Comparison of ENCODE assay signal across 15 mouse cellular contexts in the genomic region with DNA sequence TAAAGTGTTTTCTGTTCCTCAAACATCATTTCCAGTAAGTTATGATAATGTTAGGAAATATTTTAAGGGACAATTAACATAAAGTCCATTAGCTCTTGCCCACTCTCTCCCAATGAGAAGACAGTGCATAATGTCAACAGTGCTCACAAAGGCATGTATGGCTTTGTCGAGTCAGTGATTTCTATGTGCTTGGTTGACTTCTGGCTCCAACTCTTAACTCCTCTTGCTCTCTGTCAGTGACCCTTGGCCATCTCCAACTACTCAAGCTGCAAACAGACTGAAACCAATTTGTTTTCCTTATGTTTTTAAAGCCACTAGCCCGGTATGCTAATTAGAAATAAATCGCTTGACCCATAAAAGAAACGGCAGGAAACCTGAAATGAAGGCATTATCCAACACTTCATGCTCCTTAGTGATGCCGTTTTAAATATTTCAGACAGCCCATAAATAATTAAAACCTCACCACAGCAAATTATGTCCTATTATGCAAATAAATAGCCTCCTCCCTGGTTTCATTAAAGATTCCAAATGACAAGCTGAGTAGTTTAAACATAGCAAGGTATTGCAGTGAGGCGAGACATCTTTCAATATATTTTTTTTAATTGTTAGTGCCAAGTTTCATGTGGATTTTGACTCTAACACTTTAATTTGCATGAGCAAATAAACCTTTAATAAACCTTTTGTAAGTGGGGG.
DNase-seq lines count a peak whose midpoint lies in the region; ATAC-seq lines count a peak whose summit lies in the region.
"Had no signal": no experiment of that assay in that cellular context is flagged by ENCODE, and none has a peak within 500 bp of the region (broad histone marks: within the 10 kb centered on the region; RNA-seq: fewer than 3 reads in every experiment).

No protein-coding gene starts in this region.

- no peaks in the 10 kb centered on the region for H3K9me3 ChIP-seq in kidney, embryonic 14.5 days (ENCODE audit: control insufficient read depth, low read length)
- H3K9me3 ChIP-seq in hindbrain, embryonic 12.5 days (replicated peaks): no peaks in the 10 kb centered on the region

- ATAC-seq in kidney, embryonic 14.5 days (ENCODE audit: low FRiP score, low TSS enrichment): peak; percentile 89
- peak; percentile 80 for ATAC-seq in hindbrain, embryonic 12.5 days (ENCODE audit: low FRiP score)

- no peaks in the 10 kb centered on the region for H3K27me3 ChIP-seq in kidney, embryonic 14.5 days (ENCODE audit: control insufficient read depth, insufficient read depth, low read length)
- H3K27me3 ChIP-seq in hindbrain, embryonic 12.5 days: no peaks in the 10 kb centered on the region

- H3K27ac ChIP-seq in kidney, embryonic 14.5 days (ENCODE audit: low read depth, low read length): no peak overlapping the region
- no peak overlapping the region for H3K27ac ChIP-seq in hindbrain, embryonic 12.5 days
- H3K27ac ChIP-seq: liver, embryonic 14.5 days; macrophage had no signal

- 23% methylated on average over 6 of the region's 6 CpGs for WGBS in kidney, embryonic 14.5 days
- WGBS in hindbrain, embryonic 12.5 days: 24% methylated on average over 6 of the region's 6 CpGs

- H3K4me3 ChIP-seq in kidney, embryonic 14.5 days (ENCODE audit: low read length): no peak overlapping the region
- no peak overlapping the region for H3K4me3 ChIP-seq in hindbrain, embryonic 12.5 days

- H3K9ac ChIP-seq in kidney, embryonic 14.5 days (ENCODE audit: low read depth, low read length): no peak overlapping the region
- H3K9ac ChIP-seq in hindbrain, embryonic 12.5 days: no peak overlapping the region
- H3K9ac ChIP-seq: liver, embryonic 14.5 days had no signal

- no peak for DNase-seq in kidney, postnatal 25 days
- peak; percentile 36 for DNase-seq in mesoderm, embryonic 11.5 days (ENCODE audit: low read depth, low spot score)
- peak; percentile 32 for DNase-seq in retina, embryonic 14.5 days (ENCODE audit: low spot score)
- no peak for DNase-seq in urinary bladder, postnatal 14 days (ENCODE audit: low spot score)
- DNase-seq in ovary, postnatal 10 days (ENCODE audit: low spot score): no peak
- no peak for DNase-seq in layer of hippocampus, adult 11-12 months (ENCODE audit: low spot score)
- DNase-seq: adrenal gland, postnatal 36 days; gastrocnemius, postnatal 36 days; layer of hippocampus, adult 9-11 months; left cerebral cortex, postnatal 4 days; right cerebral cortex, postnatal 14 days had no signal

- no peaks in the 10 kb centered on the region for H3K4me1 ChIP-seq in kidney, embryonic 14.5 days (ENCODE audit: control insufficient read depth, insufficient read depth, low read length)
- 0 out of 2 replicates have a peak, but pooled peaks cover 4% of the 10 kb centered on the region for H3K4me1 ChIP-seq in hindbrain, embryonic 12.5 days

- H3K36me3 ChIP-seq in kidney, embryonic 14.5 days (ENCODE audit: control insufficient read depth, insufficient read depth, low read length): no peaks in the 10 kb centered on the region
- no peaks in the 10 kb centered on the region for H3K36me3 ChIP-seq in hindbrain, embryonic 12.5 days

- H3K4me2 ChIP-seq in kidney, embryonic 14.5 days (replicated peaks; ENCODE audit: low read depth, low read length): no peak overlapping the region
- no peak overlapping the region for H3K4me2 ChIP-seq in hindbrain, embryonic 12.5 days (replicated peaks)

Comparison
In these comparisons a context has a peak if more than half of its experiments do, and no peak if none do; other contexts are left out.
1. DNase-seq: peak in mesoderm, embryonic 11.5 days (single experiment) and retina, embryonic 14.5 days (single experiment); none in kidney, postnatal 25 days (0 of 2), urinary bladder, postnatal 14 days (single experiment), ovary, postnatal 10 days (single experiment) and layer of hippocampus, adult 11-12 months (single experiment).